In the genomic region with DNA sequence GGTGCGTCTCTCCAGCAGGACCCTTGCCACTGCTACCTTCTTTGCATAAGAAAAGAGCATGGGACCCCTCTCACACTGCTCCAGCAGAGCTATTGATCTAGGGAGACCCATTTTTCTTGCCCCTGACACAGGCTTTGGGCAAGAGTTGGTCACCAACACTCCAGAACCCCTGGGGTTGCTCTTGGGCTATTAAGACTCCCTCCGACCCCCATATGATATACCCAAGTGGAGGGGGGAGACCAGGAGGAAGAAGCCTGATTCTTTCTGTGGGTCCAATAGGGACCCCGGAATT, we compare ENCODE assay signal across 18 mouse cellular contexts. TPM values are rescaled to one million over a fixed set of nuclear protein-coding genes. Genes with fewer than 3 reads are reported as not detected.
DNase-seq lines count a peak whose midpoint lies in the region; ATAC-seq lines count a peak whose summit lies in the region.
"Had no signal": no experiment of that assay in that cellular context is flagged by ENCODE, and none has a peak within 500 bp of the region (broad histone marks: within the 10 kb centered on the region; RNA-seq: fewer than 3 reads in every experiment).

No protein-coding gene starts in this region.

- H3K4me2 ChIP-seq in heart, embryonic 11.5 days, result peak overlapping the region; percentile 96
- H3K4me2 ChIP-seq in kidney, embryonic 14.5 days (replicated peaks; ENCODE audit: low read depth, low read length), result peak overlapping the region; percentile 75; the same call in 1 of the 2 replicates
- H3K4me2 ChIP-seq in neural tube, embryonic 11.5 days (ENCODE audit: low read depth), result peak overlapping the region; percentile 19; the same call in 1 of the 2 replicates
- no peak overlapping the region for H3K4me2 ChIP-seq in neural tube, embryonic 15.5 days
- H3K4me2 ChIP-seq in limb, embryonic 12.5 days, result 0 out of 2 replicates have a peak overlapping the region, but pooled peaks have one; percentile 97
- H3K4me2 ChIP-seq: liver, embryonic 15.5 days had no signal

- whole genome bisulfite sequencing in heart, embryonic 11.5 days (ENCODE audit: insufficient replicate concordance), result 22% methylated on average over 3 of the region's 3 CpGs
- WGBS in kidney, embryonic 14.5 days, result 14% methylated on average over 3 of the region's 3 CpGs
- 13% methylated on average over 3 of the region's 3 CpGs for WGBS in neural tube, embryonic 11.5 days
- 8% methylated on average over 3 of the region's 3 CpGs for WGBS in neural tube, embryonic 15.5 days
- WGBS in limb, embryonic 12.5 days, result 12% methylated on average over 3 of the region's 3 CpGs

- intact Hi-C loops in heart, postnatal 10 days (cut with DNase I), result no loop called here

- H3K27me3 ChIP-seq in heart, embryonic 11.5 days (ENCODE audit: control insufficient read depth, insufficient read depth, low read length), result peaks cover 31% of the 10 kb centered on the region
- H3K27me3 ChIP-seq in kidney, embryonic 14.5 days (ENCODE audit: control insufficient read depth, insufficient read depth, low read length), result peaks cover 9% of the 10 kb centered on the region; the same call in 1 of the 2 replicates
- H3K27me3 ChIP-seq in neural tube, embryonic 11.5 days (ENCODE audit: control insufficient read depth, insufficient read depth, low read length), result peaks cover 44% of the 10 kb centered on the region
- H3K27me3 ChIP-seq in neural tube, embryonic 15.5 days (replicated peaks), result peaks cover 55% of the 10 kb centered on the region
- H3K27me3 ChIP-seq in limb, embryonic 12.5 days, result peaks cover 72% of the 10 kb centered on the region

- no peaks in the 10 kb centered on the region for H3K9me3 ChIP-seq in heart, embryonic 11.5 days (replicated peaks; ENCODE audit: control insufficient read depth, low read length)
- H3K9me3 ChIP-seq in kidney, embryonic 14.5 days (ENCODE audit: control insufficient read depth, low read length), result no peaks in the 10 kb centered on the region
- H3K9me3 ChIP-seq in neural tube, embryonic 11.5 days (ENCODE audit: control insufficient read depth, low read length), result no peaks in the 10 kb centered on the region
- no peaks in the 10 kb centered on the region for H3K9me3 ChIP-seq in neural tube, embryonic 15.5 days (replicated peaks)
- H3K9me3 ChIP-seq in limb, embryonic 12.5 days, result no peaks in the 10 kb centered on the region
- H3K9me3 ChIP-seq: embryonic facial prominence, embryonic 12.5 days; liver, embryonic 15.5 days had no signal

- DNase-seq in heart, postnatal 10 days, result no peak
- no peak for DNase-seq in kidney, adult 11 months
- DNase-seq in neural tube, embryonic 11.5 days (ENCODE audit: low spot score), result no peak
- no peak for DNase-seq in right cerebral cortex, postnatal 25 days
- DNase-seq: cerebellum, postnatal 25 days; gastrocnemius, adult 2 months; heart, adult 2 months; kidney, postnatal 25 days; lung, postnatal 14 days; thymus, postnatal 14 days had no signal

- H3K36me3 ChIP-seq in heart, embryonic 11.5 days (ENCODE audit: control insufficient read depth, insufficient read depth, low read length), result no peaks in the 10 kb centered on the region
- H3K36me3 ChIP-seq in kidney, embryonic 14.5 days (ENCODE audit: control insufficient read depth, insufficient read depth, low read length), result 0 out of 2 replicates have a peak, but pooled peaks cover 3% of the 10 kb centered on the region
- no peaks in the 10 kb centered on the region for H3K36me3 ChIP-seq in neural tube, embryonic 11.5 days (ENCODE audit: control insufficient read depth, insufficient read depth, low read length)
- 0 out of 2 replicates have a peak, but pooled peaks cover 4% of the 10 kb centered on the region for H3K36me3 ChIP-seq in neural tube, embryonic 15.5 days
- H3K36me3 ChIP-seq in limb, embryonic 12.5 days, result no peaks in the 10 kb centered on the region
- H3K36me3 ChIP-seq: liver, embryonic 15.5 days had no signal

- peaks cover 46% of the 10 kb centered on the region for H3K4me1 ChIP-seq in heart, embryonic 11.5 days (ENCODE audit: control insufficient read depth, insufficient read depth, low read length)
- H3K4me1 ChIP-seq in kidney, embryonic 14.5 days (ENCODE audit: control insufficient read depth, insufficient read depth, low read length), result peaks cover 36% of the 10 kb centered on the region
- peaks cover 45% of the 10 kb centered on the region for H3K4me1 ChIP-seq in neural tube, embryonic 11.5 days (ENCODE audit: control insufficient read depth, insufficient read depth, low read length)
- H3K4me1 ChIP-seq in neural tube, embryonic 15.5 days, result peaks cover 52% of the 10 kb centered on the region
- peaks cover 45% of the 10 kb centered on the region for H3K4me1 ChIP-seq in limb, embryonic 12.5 days (replicated peaks)

- no peak overlapping the region for H3K27ac ChIP-seq in heart, embryonic 11.5 days (ENCODE audit: low read depth, low read length)
- no peak overlapping the region for H3K27ac ChIP-seq in kidney, embryonic 14.5 days (ENCODE audit: low read depth, low read length)
- H3K27ac ChIP-seq in neural tube, embryonic 11.5 days (ENCODE audit: low read depth, low read length), result no peak overlapping the region
- H3K27ac ChIP-seq in neural tube, embryonic 15.5 days (replicated peaks), result no peak overlapping the region
- H3K27ac ChIP-seq in limb, embryonic 12.5 days, result no peak overlapping the region
- H3K27ac ChIP-seq: embryonic facial prominence, embryonic 12.5 days; gastrocnemius, adult 2 months; heart, adult 2 months; liver, embryonic 15.5 days had no signal

- ATAC-seq in heart, embryonic 11.5 days (replicated peaks; ENCODE audit: insufficient number of reproducible peaks, low FRiP score, low TSS enrichment), result no peak
- no peak for ATAC-seq in kidney, embryonic 14.5 days (ENCODE audit: low FRiP score, low TSS enrichment)
- no peak for ATAC-seq in neural tube, embryonic 11.5 days (ENCODE audit: insufficient read depth, low FRiP score, low TSS enrichment)
- ATAC-seq in neural tube, embryonic 15.5 days (ENCODE audit: low FRiP score), result no peak
- ATAC-seq in limb, embryonic 12.5 days (ENCODE audit: insufficient number of reproducible peaks, insufficient read depth, low FRiP score, low TSS enrichment, low read depth), result no peak
- ATAC-seq: forebrain, embryonic 14.5 days had no signal

- no peak overlapping the region for H3K9ac ChIP-seq in heart, embryonic 11.5 days (ENCODE audit: low read depth, low read length)
- no peak overlapping the region; the same call in 1 of the 2 replicates for H3K9ac ChIP-seq in kidney, embryonic 14.5 days (ENCODE audit: low read depth, low read length)
- no peak overlapping the region for H3K9ac ChIP-seq in neural tube, embryonic 11.5 days (ENCODE audit: low read length)
- H3K9ac ChIP-seq in neural tube, embryonic 15.5 days (replicated peaks), result no peak overlapping the region
- H3K9ac ChIP-seq in limb, embryonic 12.5 days (replicated peaks), result no peak overlapping the region
- H3K9ac ChIP-seq: embryonic facial prominence, embryonic 12.5 days; liver, embryonic 15.5 days had no signal

- H3K4me3 ChIP-seq in heart, embryonic 11.5 days (ENCODE audit: low read depth, low read length), result peak overlapping the region; percentile 17; the same call in 1 of the 2 replicates
- peak overlapping the region; percentile 50; the same call in 1 of the 2 replicates for H3K4me3 ChIP-seq in kidney, embryonic 14.5 days (ENCODE audit: low read length)
- H3K4me3 ChIP-seq in neural tube, embryonic 11.5 days (ENCODE audit: low read depth, low read length), result peak overlapping the region; percentile 10; the same call in 1 of the 2 replicates
- no peak overlapping the region for H3K4me3 ChIP-seq in neural tube, embryonic 15.5 days (replicated peaks)
- peak overlapping the region; percentile 59; the same call in 1 of the 2 replicates for H3K4me3 ChIP-seq in limb, embryonic 12.5 days (replicated peaks)
- H3K4me3 ChIP-seq: gastrocnemius, adult 2 months; heart, adult 2 months; liver, embryonic 15.5 days had no signal

RNA-seq across cellular contexts. Expression of a gene that starts 3.6 kb away (rescaled TPM):
- 11.1 and 13.7 TPM in 2 replicates for polyA plus RNA-seq in heart, embryonic 11.5 days (2014; fragmentation: Nextera tagmentation; extraction: Ambion mirVana)
- total RNA-seq in heart, postnatal 10 days (2021), result 1 to 10 TPM; 5.7 to 7.6 TPM
- 18.9 and 28.1 TPM in 2 replicates for polyA plus RNA-seq in kidney, embryonic 14.5 days (2014; fragmentation: Nextera tagmentation; extraction: Ambion mirVana)
- 6.4 and 7.6 TPM in 2 replicates for polyA plus RNA-seq in neural tube, embryonic 11.5 days (2014; fragmentation: Nextera tagmentation; extraction: Ambion mirVana)
- polyA plus RNA-seq in neural tube, embryonic 15.5 days (2015; fragmentation: Nextera tagmentation; extraction: Ambion mirVana), result 5.1 and 7.0 TPM in 2 replicates
- polyA plus RNA-seq in limb, embryonic 12.5 days (2016; fragmentation: Nextera tagmentation; extraction: Ambion mirVana), result 9.4 and 12.4 TPM in 2 replicates

RNA-seq across cellular contexts. Expression of a gene that starts 10.4 kb away (rescaled TPM):
- 126 and 128 TPM in 2 replicates for polyA plus RNA-seq in heart, embryonic 11.5 days (2014; fragmentation: Nextera tagmentation; extraction: Ambion mirVana)
- total RNA-seq in heart, postnatal 10 days (2021), result 100 to 1,000 TPM in 1 of 2 experiments, 10 to 100 TPM in 1; 97.5 to 111 TPM
- 154 and 160 TPM in 2 replicates for polyA plus RNA-seq in kidney, embryonic 14.5 days (2014; fragmentation: Nextera tagmentation; extraction: Ambion mirVana)
- polyA plus RNA-seq in neural tube, embryonic 11.5 days (2014; fragmentation: Nextera tagmentation; extraction: Ambion mirVana), result 124 and 126 TPM in 2 replicates
- 123 and 128 TPM in 2 replicates for polyA plus RNA-seq in neural tube, embryonic 15.5 days (2015; fragmentation: Nextera tagmentation; extraction: Ambion mirVana)
- polyA plus RNA-seq in limb, embryonic 12.5 days (2016; fragmentation: Nextera tagmentation; extraction: Ambion mirVana), result 94.1 and 104 TPM in 2 replicates

RNA-seq across cellular contexts. Expression of a gene that starts 14.9 kb away (rescaled TPM):
- 1.1 TPM in 2 replicates for polyA plus RNA-seq in heart, embryonic 11.5 days (2014; fragmentation: Nextera tagmentation; extraction: Ambion mirVana)
- under 1 TPM; 0.14 to 0.57 TPM for total RNA-seq in heart, postnatal 10 days (2021)
- 1.2 and 1.7 TPM in 2 replicates for polyA plus RNA-seq in kidney, embryonic 14.5 days (2014; fragmentation: Nextera tagmentation; extraction: Ambion mirVana)
- polyA plus RNA-seq in neural tube, embryonic 11.5 days (2014; fragmentation: Nextera tagmentation; extraction: Ambion mirVana), result 1.6 and 2.5 TPM in 2 replicates
- polyA plus RNA-seq in neural tube, embryonic 15.5 days (2015; fragmentation: Nextera tagmentation; extraction: Ambion mirVana), result 0.77 and 0.80 TPM in 2 replicates
- polyA plus RNA-seq in limb, embryonic 12.5 days (2016; fragmentation: Nextera tagmentation; extraction: Ambion mirVana), result 1.0 and 1.6 TPM in 2 replicates

RNA-seq across cellular contexts. Expression of a gene that starts 15.0 kb away (rescaled TPM):
- polyA plus RNA-seq in heart, embryonic 11.5 days (2014; fragmentation: Nextera tagmentation; extraction: Ambion mirVana), result 183 and 189 TPM in 2 replicates
- 10 to 100 TPM; 84.2 to 92.6 TPM for total RNA-seq in heart, postnatal 10 days (2021)
- polyA plus RNA-seq in kidney, embryonic 14.5 days (2014; fragmentation: Nextera tagmentation; extraction: Ambion mirVana), result 204 and 207 TPM in 2 replicates
- 190 and 196 TPM in 2 replicates for polyA plus RNA-seq in neural tube, embryonic 11.5 days (2014; fragmentation: Nextera tagmentation; extraction: Ambion mirVana)
- 213 and 237 TPM in 2 replicates for polyA plus RNA-seq in neural tube, embryonic 15.5 days (2015; fragmentation: Nextera tagmentation; extraction: Ambion mirVana)
- polyA plus RNA-seq in limb, embryonic 12.5 days (2016; fragmentation: Nextera tagmentation; extraction: Ambion mirVana), result 193 and 204 TPM in 2 replicates

RNA-seq across cellular contexts. Expression of a gene that starts 18.1 kb away (rescaled TPM):
- 230 and 232 TPM in 2 replicates for polyA plus RNA-seq in heart, embryonic 11.5 days (2014; fragmentation: Nextera tagmentation; extraction: Ambion mirVana)
- total RNA-seq in heart, postnatal 10 days (2021), result 100 to 1,000 TPM; 146 to 180 TPM
- 248 and 275 TPM in 2 replicates for polyA plus RNA-seq in kidney, embryonic 14.5 days (2014; fragmentation: Nextera tagmentation; extraction: Ambion mirVana)
- 72.6 and 73.3 TPM in 2 replicates for polyA plus RNA-seq in neural tube, embryonic 11.5 days (2014; fragmentation: Nextera tagmentation; extraction: Ambion mirVana)
- polyA plus RNA-seq in neural tube, embryonic 15.5 days (2015; fragmentation: Nextera tagmentation; extraction: Ambion mirVana), result 105 and 107 TPM in 2 replicates
- polyA plus RNA-seq in limb, embryonic 12.5 days (2016; fragmentation: Nextera tagmentation; extraction: Ambion mirVana), result 53.0 and 61.5 TPM in 2 replicates
- total RNA-seq: megakaryocyte-erythroid progenitor cell, adult 5-6 weeks had no signal
